Mouse (Mus musculus) liver, postnatal 0 days (tissue): ENCODE data around the gene Filip1l. TPM values are rescaled to one million over a fixed set of nuclear protein-coding genes. Genes with fewer than 3 reads are reported as not detected.

ENCODE experiments used
- ATAC-seq: fragments of 200-750 bp; cut with Nextera tagmentation; 2 replicates; pipeline ENCODE4 v1.8.0; 2017; ENCODE audit warnings: mild to moderate bottlenecking, moderate library complexity
- DNase-seq: peaks from one replicate; pipeline ENCODE4 v3.0.0-alpha.2; 2016
- H3K27ac ChIP-seq: fragments of 300-500 bp; sonication (generic); 2 replicates; pipeline ENCODE4 v1.5.1; 2014; ENCODE audit warnings: antibody characterized with exemption, moderate library complexity, mild to moderate bottlenecking, low read depth
- H3K27me3 ChIP-seq: fragments of 300-500 bp; sonication (generic); 2 replicates; pipeline ENCODE4 v1.6.1; 2014; ENCODE audit warnings: low read length, control low read depth, mixed read lengths; ENCODE audit not compliant: insufficient read depth
- H3K36me3 ChIP-seq: fragments of 300-500 bp; sonication (generic); replicated peaks from 2 replicates; pipeline ENCODE4 v1.6.1; 2014; ENCODE audit warnings: mild to moderate bottlenecking, control low read depth, low read length, moderate library complexity, mixed read lengths; ENCODE audit not compliant: insufficient read depth
- H3K4me1 ChIP-seq: fragments of 300-500 bp; sonication (generic); 2 replicates; pipeline ENCODE4 v1.6.1; 2014; ENCODE audit warnings: antibody characterized with exemption, mild to moderate bottlenecking, control low read depth; ENCODE audit not compliant: insufficient read depth
- H3K4me2 ChIP-seq: fragments of 300-500 bp; sonication (generic); 2 replicates; pipeline ENCODE4 v1.6.1; 2014; ENCODE audit warnings: low read depth, mild to moderate bottlenecking, low read length, moderate library complexity, mixed read lengths
- H3K4me3 ChIP-seq: fragments of 300-500 bp; sonication (generic); 2 replicates; pipeline ENCODE4 v1.5.1; 2014; ENCODE audit warnings: low read depth, low read length
- H3K9ac ChIP-seq: fragments of 300-500 bp; sonication (generic); replicated peaks from 2 replicates; pipeline ENCODE4 v1.6.1; 2014; ENCODE audit warnings: mild to moderate bottlenecking, moderate library complexity
- H3K9me3 ChIP-seq: fragments of 300-500 bp; sonication (generic); 2 replicates; pipeline ENCODE4 v1.6.1; 2016; ENCODE audit warnings: mild to moderate bottlenecking, control low read depth, low read length, mixed read lengths
- CTCF ChIP-seq: sonication (generic); IDR thresholded peaks from 2 replicates; pipeline ENCODE4 v1.5.1; 2016; ENCODE audit warnings: antibody characterized with exemption, low read depth
- EP300 ChIP-seq: IDR thresholded peaks from 2 replicates; pipeline ENCODE4 v1.6.1; 2016; ENCODE audit warnings: antibody characterized with exemption, low read depth, mild to moderate bottlenecking
- WGBS: fragments of 180-500 bp; shearing (Covaris S2); extraction: QIAGEN DNeasy Blood & Tissue Kit; methylation state at CpG from one replicate; pipeline ENCODE4 v1.1.7; 2014; ENCODE audit not compliant: insufficient replicate concordance; 5-methylcytosine and 5-hydroxymethylcytosine counted together
- polyA plus RNA-seq: library from polyadenylated mRNA; unstranded; fragments of >200 nt; fragmentation: Nextera tagmentation; extraction: Ambion mirVana; gene quantifications from 2 replicates; pipeline ENCODE4 v1.2.1, GENCODE M21; 2015

The Filip1l gene
- polyA plus RNA-seq, 1 experiment from 2014 or later = 6.2 TPM

- no peaks in the 10 kb centered on the region for H3K27me3 ChIP-seq
- no peak overlapping the region for H3K4me2 ChIP-seq
- no peak overlapping the region for H3K9ac ChIP-seq
- no peaks in the 10 kb centered on the region for H3K9me3 ChIP-seq
- ATAC-seq (no peak), DNase-seq (no peak)
- H3K27ac ChIP-seq = no peak overlapping the region
- no peaks in the 10 kb centered on the region for H3K36me3 ChIP-seq
- 83% methylated on average over 11 of the region's 11 CpGs for WGBS
- peaks cover 4% of the 10 kb centered on the region; the same call in 1 of the 2 replicates for H3K4me1 ChIP-seq
- TF ChIP-seq CTCF = no peak
- no peak for TF ChIP-seq EP300
- no peak overlapping the region for H3K4me3 ChIP-seq
These were observed 84.8 kb downstream of the Filip1l start for GRCm38 (mm10) chr16:57437523-57438287.

- H3K9me3 ChIP-seq = no peaks in the 10 kb centered on the region
- peaks cover 4% of the 10 kb centered on the region; the same call in 1 of the 2 replicates for H3K4me1 ChIP-seq
- no peak overlapping the region for H3K9ac ChIP-seq
- no peak overlapping the region for H3K4me3 ChIP-seq
- DNase-seq (no peak), ATAC-seq (no peak)
- no peaks in the 10 kb centered on the region for H3K27me3 ChIP-seq
- TF ChIP-seq EP300 (no peak), CTCF (no peak)
- no peak overlapping the region for H3K27ac ChIP-seq
- WGBS = 70% methylated on average over 5 of the region's 5 CpGs
- no peak overlapping the region for H3K4me2 ChIP-seq
- no peaks in the 10 kb centered on the region for H3K36me3 ChIP-seq
These were observed 85.4 kb downstream of the Filip1l start for GRCm38 (mm10) chr16:57438288-57438685.

GRCm38 (mm10) chr16:57439206-57439605 is 86.3 kb downstream of the Filip1l start:
- H3K27ac ChIP-seq = no peak overlapping the region
- ATAC-seq (no peak), DNase-seq (no peak)
- no peaks in the 10 kb centered on the region for H3K9me3 ChIP-seq
- H3K4me2 ChIP-seq = no peak overlapping the region
- no peak overlapping the region for H3K9ac ChIP-seq
- no peaks in the 10 kb centered on the region for H3K27me3 ChIP-seq
- no peak overlapping the region for H3K4me3 ChIP-seq
- TF ChIP-seq EP300 = no peak
- no peak for TF ChIP-seq CTCF
- peaks cover 4% of the 10 kb centered on the region; the same call in 1 of the 2 replicates for H3K4me1 ChIP-seq
- WGBS = 86% methylated on average over 11 of the region's 11 CpGs
- H3K36me3 ChIP-seq = no peaks in the 10 kb centered on the region

- Histone ChIP-seq H3K4me3 (no peak overlapping the region), H3K27ac (no peak overlapping the region), H3K9me3 (no peaks in the 10 kb centered on the region), H3K4me1 (no peaks in the 10 kb centered on the region), H3K27me3 (no peaks in the 10 kb centered on the region), H3K4me2 (no peak overlapping the region), H3K36me3 (no peaks in the 10 kb centered on the region), H3K9ac (no peak overlapping the region)
- ATAC-seq (no peak), DNase-seq (no peak)
- TF ChIP-seq CTCF (no peak), EP300 (no peak)
- WGBS = 58% methylated on average over 10 of the region's 10 CpGs
These were observed 88.0 kb downstream of the Filip1l start for GRCm38 (mm10) chr16:57440706-57441437.

GRCm38 (mm10) chr16:57445096-57446094 is 92.5 kb downstream of the Filip1l start:
- peaks cover 4% of the 10 kb centered on the region for H3K9me3 ChIP-seq
- H3K36me3 ChIP-seq = no peaks in the 10 kb centered on the region
- no peak for ATAC-seq
- no peak overlapping the region for H3K4me3 ChIP-seq
- H3K27me3 ChIP-seq = no peaks in the 10 kb centered on the region
- no peak overlapping the region for H3K4me2 ChIP-seq
- no peak for DNase-seq
- 74% methylated on average over 10 of the region's 10 CpGs for WGBS
- H3K9ac ChIP-seq = no peak overlapping the region
- no peaks in the 10 kb centered on the region for H3K4me1 ChIP-seq
- TF ChIP-seq EP300 = no peak
- TF ChIP-seq CTCF = no peak
- no peak overlapping the region for H3K27ac ChIP-seq

GRCm38 (mm10) chr16:57453009-57453408 is 100.1 kb downstream of the Filip1l start:
- Histone ChIP-seq H3K4me3 (no peak overlapping the region), H3K4me2 (no peak overlapping the region), H3K9me3 (peaks cover 4% of the 10 kb centered on the region), H3K36me3 (no peaks in the 10 kb centered on the region), H3K4me1 (no peaks in the 10 kb centered on the region), H3K27me3 (no peaks in the 10 kb centered on the region), H3K27ac (no peak overlapping the region), H3K9ac (no peak overlapping the region)
- DNase-seq (no peak), ATAC-seq (peak; percentile 63; the same call in 1 of the 2 replicates)
- TF ChIP-seq EP300 = no peak
- TF ChIP-seq CTCF = no peak
- 64% methylated on average over 7 of the region's 7 CpGs for WGBS
